Mouse (Mus musculus) small intestine, adult 2 months (tissue): Measurements from ENCODE around the gene Caskin1.

ENCODE experiments used
- CTCF ChIP-seq: fragments of 200-500 bp; IDR thresholded peaks from 2 replicates; pipeline ENCODE4 v1.5.1; 2012; ENCODE audit warnings: low read depth, mild to moderate bottlenecking, control low read depth, inconsistent platforms, low read length, moderate library complexity, mixed read lengths; ENCODE audit not compliant: insufficient replicate concordance, insufficient read length; ENCODE audit errors: extremely low read depth
- POLR2A ChIP-seq: fragments of 200-500 bp; IDR thresholded peaks from 2 replicates; pipeline ENCODE4 v1.6.1; 2012; ENCODE audit warnings: low read depth, mild to moderate bottlenecking, control low read depth, inconsistent platforms, low read length, moderate library complexity

DNA sequence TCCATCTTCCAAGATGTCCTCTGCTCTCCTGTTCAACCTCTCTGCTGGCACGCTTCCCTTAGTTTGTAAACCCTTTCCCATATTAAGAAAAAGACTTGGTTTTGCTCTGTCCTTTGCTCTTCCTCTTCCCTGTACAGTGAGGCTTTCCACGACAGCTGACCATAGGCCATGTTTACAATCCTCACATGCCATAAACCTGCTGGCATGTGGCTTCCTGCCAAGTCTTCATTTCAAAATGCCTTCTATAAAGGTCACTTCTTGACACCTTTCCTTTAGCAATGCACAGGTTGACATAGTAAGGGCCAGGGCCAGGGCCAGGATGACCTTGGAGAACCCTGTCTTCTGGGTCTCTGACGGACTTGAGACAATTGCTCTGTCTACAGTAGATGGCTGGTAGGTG lies 57.8 kb downstream of the Caskin1 start:
- TF ChIP-seq POLR2A: no peak
- no peak for TF ChIP-seq CTCF
